ENCODE assay signal across 28 mouse cellular contexts in the genomic region with DNA sequence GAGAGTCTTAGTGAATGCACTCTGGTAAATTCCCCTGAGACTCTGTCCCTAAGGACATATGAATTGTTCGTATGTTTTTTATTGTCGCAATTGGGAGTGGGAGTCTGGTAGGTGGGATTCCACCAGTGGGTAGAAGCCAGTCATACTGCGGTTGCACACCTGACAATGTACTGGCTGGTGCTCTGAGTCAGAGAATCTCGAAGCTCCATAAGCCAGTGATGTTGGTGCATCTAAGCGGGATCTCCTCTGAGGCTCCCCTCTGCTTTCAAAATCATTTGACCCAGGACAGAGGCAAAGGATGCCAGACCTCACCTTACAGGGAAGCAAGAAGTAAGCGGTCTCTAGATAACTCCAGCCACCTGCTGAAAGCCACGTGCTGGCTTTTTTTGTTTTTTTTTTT.
DNase-seq lines count a peak whose midpoint lies in the region; ATAC-seq and TF ChIP-seq lines count a peak whose summit lies in the region.
"Had no signal": no experiment of that assay in that cellular context is flagged by ENCODE, and none has a peak within 500 bp of the region (broad histone marks: within the 10 kb centered on the region; RNA-seq: fewer than 3 reads in every experiment).

No protein-coding gene starts in this region.

- no peaks in the 10 kb centered on the region for H3K4me1 ChIP-seq in hindbrain, embryonic 11.5 days (replicated peaks; ENCODE audit: control insufficient read depth, insufficient read depth, low read length)
- peaks cover 7% of the 10 kb centered on the region for H3K4me1 ChIP-seq in hindbrain, embryonic 16.5 days (ENCODE audit: control insufficient read depth, insufficient read depth, low read depth, low read length)
- H3K4me1 ChIP-seq in midbrain, embryonic 12.5 days = peaks cover 27% of the 10 kb centered on the region
- peaks cover 37% of the 10 kb centered on the region for H3K4me1 ChIP-seq in midbrain, embryonic 10.5 days
- H3K4me1 ChIP-seq: embryonic facial prominence, embryonic 13.5 days; kidney, embryonic 15.5 days; liver, embryonic 12.5 days had no signal

- peak; percentile 27 for DNase-seq in hindbrain, embryonic 11.5 days (ENCODE audit: low spot score)
- DNase-seq in midbrain, embryonic 10.5 days (ENCODE audit: low spot score) = no peak
- DNase-seq in brain, embryonic 14.5 days (ENCODE audit: low read depth) = peak; percentile 20
- DNase-seq in retina, postnatal 1 day = peak; percentile 24
- no peak for DNase-seq in cerebellum, postnatal 14 days
- DNase-seq: adrenal gland, postnatal 14 days; cerebellum, adult 11-12 months; cerebellum, adult 9-11 months; forebrain, postnatal 0 days; heart, postnatal 10 days; kidney, adult 18-20 months; lung, adult 18-20 months; right cerebral cortex, adult 18-20 months; spleen, adult 18-20 months; thymus, postnatal 36 days had no signal

- no peaks in the 10 kb centered on the region for H3K27me3 ChIP-seq in hindbrain, embryonic 11.5 days (ENCODE audit: control insufficient read depth, insufficient read depth, low read length)
- H3K27me3 ChIP-seq in hindbrain, embryonic 16.5 days (replicated peaks; ENCODE audit: control insufficient read depth, insufficient read depth, low read length) = no peaks in the 10 kb centered on the region
- peaks cover 13% of the 10 kb centered on the region; the same call in 1 of the 2 replicates for H3K27me3 ChIP-seq in midbrain, embryonic 12.5 days
- 0 out of 2 replicates have a peak, but pooled peaks cover 3% of the 10 kb centered on the region for H3K27me3 ChIP-seq in midbrain, embryonic 10.5 days (ENCODE audit: low read depth, poor library complexity, severe bottlenecking)
- H3K27me3 ChIP-seq: embryonic facial prominence, embryonic 13.5 days; heart, embryonic 13.5 days; kidney, embryonic 15.5 days; limb, embryonic 13.5 days; liver, embryonic 12.5 days had no signal

- H3K4me3 ChIP-seq in hindbrain, embryonic 11.5 days (ENCODE audit: low read depth, low read length) = no peak overlapping the region
- no peak overlapping the region for H3K4me3 ChIP-seq in hindbrain, embryonic 16.5 days (ENCODE audit: low read length)
- H3K4me3 ChIP-seq in midbrain, embryonic 12.5 days = no peak overlapping the region
- no peak overlapping the region for H3K4me3 ChIP-seq in midbrain, embryonic 10.5 days
- H3K4me3 ChIP-seq: embryonic facial prominence, embryonic 13.5 days; forebrain, embryonic 10.5 days; heart, embryonic 13.5 days; hindbrain, embryonic 10.5 days; kidney, embryonic 15.5 days; left cerebral cortex, adult 2 months; limb, embryonic 13.5 days; liver, embryonic 12.5 days; neural tube, embryonic 13.5 days had no signal

- H3K9ac ChIP-seq in hindbrain, embryonic 11.5 days (ENCODE audit: low read depth, low read length) = no peak overlapping the region
- no peak overlapping the region for H3K9ac ChIP-seq in hindbrain, embryonic 16.5 days (ENCODE audit: low read depth, low read length)
- H3K9ac ChIP-seq in midbrain, embryonic 12.5 days (replicated peaks) = no peak overlapping the region
- H3K9ac ChIP-seq: embryonic facial prominence, embryonic 13.5 days; forebrain, postnatal 0 days; heart, embryonic 13.5 days; kidney, embryonic 15.5 days; limb, embryonic 13.5 days; liver, embryonic 12.5 days; neural tube, embryonic 13.5 days had no signal

- H3K27ac ChIP-seq in hindbrain, embryonic 11.5 days (ENCODE audit: low read depth, low read length) = no peak overlapping the region
- no peak overlapping the region for H3K27ac ChIP-seq in hindbrain, embryonic 16.5 days (ENCODE audit: low read depth, low read length)
- no peak overlapping the region for H3K27ac ChIP-seq in midbrain, embryonic 12.5 days (replicated peaks)
- H3K27ac ChIP-seq in midbrain, embryonic 10.5 days (replicated peaks) = no peak overlapping the region
- H3K27ac ChIP-seq: embryonic facial prominence, embryonic 13.5 days; forebrain, embryonic 10.5 days; heart, embryonic 13.5 days; hindbrain, embryonic 10.5 days; kidney, embryonic 15.5 days; left cerebral cortex, adult 2 months; limb, embryonic 13.5 days; liver, embryonic 12.5 days; macrophage; neural tube, embryonic 13.5 days had no signal

- H3K4me2 ChIP-seq in hindbrain, embryonic 11.5 days (replicated peaks; ENCODE audit: low read depth, low read length) = no peak overlapping the region
- no peak overlapping the region for H3K4me2 ChIP-seq in hindbrain, embryonic 16.5 days (ENCODE audit: low read length)
- no peak overlapping the region for H3K4me2 ChIP-seq in midbrain, embryonic 12.5 days (replicated peaks)
- H3K4me2 ChIP-seq: embryonic facial prominence, embryonic 13.5 days; heart, embryonic 13.5 days; kidney, embryonic 15.5 days; limb, embryonic 13.5 days; liver, embryonic 12.5 days; neural tube, embryonic 13.5 days had no signal

- TF ChIP-seq POLR2A in brain, embryonic 14.5 days (IDR thresholded peaks at IDR 0.05; ENCODE audit: borderline replicate concordance, extremely low read depth, insufficient read depth, insufficient read length, poor library complexity, severe bottlenecking) = no peak

- TF ChIP-seq CTCF in brain, embryonic 14.5 days (IDR thresholded peaks at IDR 0.05; ENCODE audit: borderline replicate concordance, extremely low read depth, insufficient read depth, insufficient read length) = no peak

- no peaks in the 10 kb centered on the region for H3K36me3 ChIP-seq in hindbrain, embryonic 11.5 days (ENCODE audit: control insufficient read depth, insufficient read depth, low read length)
- no peaks in the 10 kb centered on the region for H3K36me3 ChIP-seq in hindbrain, embryonic 16.5 days (ENCODE audit: control insufficient read depth, insufficient read depth, low read length)
- H3K36me3 ChIP-seq in midbrain, embryonic 12.5 days = no peaks in the 10 kb centered on the region
- no peaks in the 10 kb centered on the region for H3K36me3 ChIP-seq in midbrain, embryonic 10.5 days
- H3K36me3 ChIP-seq: embryonic facial prominence, embryonic 13.5 days; forebrain, embryonic 10.5 days; heart, embryonic 13.5 days; hindbrain, embryonic 10.5 days; kidney, embryonic 15.5 days; limb, embryonic 13.5 days; liver, embryonic 12.5 days; neural tube, embryonic 13.5 days had no signal

- no peaks in the 10 kb centered on the region for H3K9me3 ChIP-seq in hindbrain, embryonic 11.5 days (ENCODE audit: control insufficient read depth, low read length)
- no peaks in the 10 kb centered on the region for H3K9me3 ChIP-seq in hindbrain, embryonic 16.5 days (ENCODE audit: control insufficient read depth, low read length)
- no peaks in the 10 kb centered on the region for H3K9me3 ChIP-seq in midbrain, embryonic 12.5 days
- H3K9me3 ChIP-seq in midbrain, embryonic 10.5 days (replicated peaks) = no peaks in the 10 kb centered on the region
- H3K9me3 ChIP-seq: embryonic facial prominence, embryonic 13.5 days; forebrain, embryonic 10.5 days; heart, embryonic 13.5 days; hindbrain, embryonic 10.5 days; kidney, embryonic 15.5 days; limb, embryonic 13.5 days; liver, embryonic 12.5 days; neural tube, embryonic 13.5 days had no signal

- 0 out of 2 replicates have a peak, but pooled peaks have one; percentile 10 for ATAC-seq in hindbrain, embryonic 11.5 days (ENCODE audit: low FRiP score)
- ATAC-seq in hindbrain, embryonic 16.5 days = no peak
- peak; percentile 42 for ATAC-seq in midbrain, embryonic 12.5 days (ENCODE audit: low FRiP score, low read depth)
- ATAC-seq: forebrain, postnatal 0 days; liver, embryonic 12.5 days; lung, postnatal 0 days had no signal

- WGBS in hindbrain, embryonic 11.5 days = 68% methylated on average over 7 of the region's 7 CpGs
- WGBS in hindbrain, embryonic 16.5 days = 51% methylated on average over 7 of the region's 7 CpGs
- WGBS in midbrain, embryonic 12.5 days = 53% methylated on average over 7 of the region's 7 CpGs
- 74% methylated on average over 7 of the region's 7 CpGs for WGBS in midbrain, embryonic 10.5 days

Comparison
In these comparisons a context has a peak if more than half of its experiments do, and no peak if none do; other contexts are left out.
1. DNase-seq: peak in hindbrain, embryonic 11.5 days (single experiment), brain, embryonic 14.5 days (single experiment) and retina, postnatal 1 day (single experiment); none in midbrain, embryonic 10.5 days (single experiment) and cerebellum, postnatal 14 days (0 of 2).